In genomic region chr1:162180451-162180850, GRCm38 (mm10) we compare ENCODE assay signal across 23 mouse cellular contexts.
DNase-seq lines count a peak whose midpoint lies in the region; ATAC-seq and TF ChIP-seq lines count a peak whose summit lies in the region.
"Had no signal": no experiment of that assay in that cellular context is flagged by ENCODE, and none has a peak within 500 bp of the region (broad histone marks: within the 10 kb centered on the region; RNA-seq: fewer than 3 reads in every experiment).

No protein-coding gene starts in this region.

- no peak overlapping the region for H3K4me3 ChIP-seq in embryonic facial prominence, embryonic 11.5 days (ENCODE audit: low read depth, low read length)
- H3K4me3 ChIP-seq in embryonic facial prominence, embryonic 10.5 days: no peak overlapping the region
- no peak overlapping the region for H3K4me3 ChIP-seq in embryonic fibroblast, embryonic 13.5 days (ENCODE audit: insufficient read depth, low read length)
- H3K4me3 ChIP-seq: heart, adult 2 months; heart, embryonic 13.5 days; midbrain, embryonic 10.5 days; neural tube, embryonic 15.5 days had no signal

- H3K27me3 ChIP-seq in embryonic facial prominence, embryonic 11.5 days (ENCODE audit: control insufficient read depth, insufficient read depth, low read length): no peaks in the 10 kb centered on the region
- no peaks in the 10 kb centered on the region for H3K27me3 ChIP-seq in embryonic facial prominence, embryonic 10.5 days (replicated peaks; ENCODE audit: low read depth, poor library complexity, severe bottlenecking)
- H3K27me3 ChIP-seq: heart, embryonic 13.5 days; neural tube, embryonic 15.5 days had no signal

- TF ChIP-seq CTCF in embryonic fibroblast, embryonic 13.5 days (IDR thresholded peaks at IDR 0.05; ENCODE audit: borderline replicate concordance, insufficient read depth, low read length): no peak

- no peak overlapping the region for H3K27ac ChIP-seq in embryonic facial prominence, embryonic 11.5 days (replicated peaks; ENCODE audit: low read depth, low read length)
- H3K27ac ChIP-seq in embryonic facial prominence, embryonic 10.5 days (replicated peaks): no peak overlapping the region; the same call in 1 of the 2 replicates
- peak overlapping the region; percentile 80 for H3K27ac ChIP-seq in embryonic fibroblast, embryonic 13.5 days (ENCODE audit: insufficient read depth, low read length)
- H3K27ac ChIP-seq: heart, adult 2 months; heart, embryonic 13.5 days; liver, embryonic 14.5 days; midbrain, embryonic 10.5 days; neural tube, embryonic 15.5 days had no signal

- TF ChIP-seq POLR2A in embryonic fibroblast, embryonic 13.5 days (IDR thresholded peaks at IDR 0.05; ENCODE audit: low read depth, low read length): no peak

- no peak overlapping the region for H3K4me2 ChIP-seq in embryonic facial prominence, embryonic 11.5 days (ENCODE audit: low read depth, low read length)
- H3K4me2 ChIP-seq: heart, embryonic 13.5 days; neural tube, embryonic 15.5 days had no signal

- H3K4me1 ChIP-seq in embryonic facial prominence, embryonic 11.5 days (ENCODE audit: control insufficient read depth, insufficient read depth, low read length): no peaks in the 10 kb centered on the region; the same call in 1 of the 2 replicates
- peaks cover 47% of the 10 kb centered on the region for H3K4me1 ChIP-seq in embryonic facial prominence, embryonic 10.5 days
- peaks cover 20% of the 10 kb centered on the region for H3K4me1 ChIP-seq in embryonic fibroblast, embryonic 13.5 days (ENCODE audit: control insufficient read depth, insufficient read depth, low read length)

- H3K9me3 ChIP-seq in embryonic facial prominence, embryonic 11.5 days (replicated peaks; ENCODE audit: control insufficient read depth, low read length): no peaks in the 10 kb centered on the region
- H3K9me3 ChIP-seq in embryonic facial prominence, embryonic 10.5 days: no peaks in the 10 kb centered on the region
- H3K9me3 ChIP-seq: heart, embryonic 13.5 days; midbrain, embryonic 10.5 days; neural tube, embryonic 15.5 days had no signal

- no peak overlapping the region for H3K9ac ChIP-seq in embryonic facial prominence, embryonic 11.5 days (replicated peaks; ENCODE audit: low read length)
- H3K9ac ChIP-seq: forebrain, postnatal 0 days; heart, embryonic 13.5 days; liver, embryonic 14.5 days; neural tube, embryonic 15.5 days had no signal

- H3K36me3 ChIP-seq in embryonic facial prominence, embryonic 11.5 days (replicated peaks; ENCODE audit: control insufficient read depth, insufficient read depth, low read depth, low read length): no peaks in the 10 kb centered on the region
- H3K36me3 ChIP-seq in embryonic facial prominence, embryonic 10.5 days (replicated peaks): no peaks in the 10 kb centered on the region
- H3K36me3 ChIP-seq: heart, embryonic 13.5 days; midbrain, embryonic 10.5 days; neural tube, embryonic 15.5 days had no signal

- peak; percentile 19 for DNase-seq in embryonic facial prominence, embryonic 11.5 days (ENCODE audit: low spot score)
- DNase-seq in embryonic facial prominence, embryonic 10.5 days (ENCODE audit: low spot score): no peak
- peak; percentile 80 for DNase-seq in 3T3-L1 (ENCODE audit: low read depth, low spot score)
- peak; percentile 36 to 47 for DNase-seq in kidney, postnatal 36 days
- no peak for DNase-seq in adrenal gland, adult 18-20 months (ENCODE audit: low spot score in 2 of 2)
- DNase-seq in lung, postnatal 25 days (ENCODE audit: low spot score): no peak
- no peak for DNase-seq in cerebellum, adult 8-10 months
- DNase-seq: adrenal gland, adult 2 months; cerebellum, adult 11 months; cerebellum, postnatal 14 days; forebrain, postnatal 0 days; gastrocnemius, postnatal 36 days; heart, adult 2 months; heart, postnatal 14 days; layer of hippocampus, postnatal 36 days; right cerebral cortex, adult 18-20 months; thymus, adult 18-20 months; thymus, postnatal 36 days had no signal

- ATAC-seq in embryonic facial prominence, embryonic 11.5 days (replicated peaks; ENCODE audit: insufficient number of reproducible peaks, low FRiP score, low TSS enrichment, low read depth): no peak
- ATAC-seq: forebrain, postnatal 0 days had no signal

- 73% methylated on average over 7 of the region's 7 CpGs for WGBS in embryonic facial prominence, embryonic 11.5 days
- WGBS in embryonic facial prominence, embryonic 10.5 days: 76% methylated on average over 7 of the region's 7 CpGs

Comparison
In these comparisons a context has a peak if more than half of its experiments do, and no peak if none do; other contexts are left out.
1. DNase-seq: peak in embryonic facial prominence, embryonic 11.5 days (single experiment), 3T3-L1 (single experiment) and kidney, postnatal 36 days (2 of 2); none in embryonic facial prominence, embryonic 10.5 days (single experiment), adrenal gland, adult 18-20 months (0 of 2), lung, postnatal 25 days (single experiment) and cerebellum, adult 8-10 months (single experiment).